ENCODE assay signal across 8 mouse cellular contexts in the genomic region with DNA sequence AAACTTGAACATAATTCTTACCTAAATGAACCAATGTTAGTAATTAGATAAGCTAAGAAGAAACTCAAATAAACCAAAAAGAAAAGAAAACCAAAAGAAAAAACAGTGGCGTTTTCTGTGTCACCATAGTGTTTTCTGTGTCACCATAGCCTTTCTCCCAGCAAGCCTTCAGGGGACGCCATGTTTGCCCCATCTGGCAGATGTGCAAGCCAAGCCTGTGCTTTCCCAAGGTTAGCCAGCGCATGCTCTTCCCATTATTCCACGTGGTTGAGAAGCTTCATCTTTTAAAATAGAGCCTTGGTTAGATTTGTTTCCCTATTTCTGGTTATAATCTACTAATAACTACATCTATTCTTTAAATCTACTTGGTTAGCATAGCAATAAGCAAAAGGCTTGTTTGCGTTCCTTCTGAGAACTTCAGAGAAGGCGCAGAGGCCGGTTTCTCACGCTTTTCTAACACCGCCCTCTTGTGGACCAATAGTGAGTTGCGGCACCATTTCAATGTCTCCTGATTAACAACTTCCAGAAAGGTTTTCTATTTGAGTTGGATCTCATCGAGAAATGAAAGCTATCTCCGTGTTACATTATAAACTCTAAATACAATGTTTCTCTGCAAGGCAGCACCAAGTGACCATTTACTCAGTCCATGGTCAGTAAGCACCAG. TPM values are rescaled to one million over a fixed set of nuclear protein-coding genes. Genes with fewer than 3 reads are reported as not detected.
A peak's percentile ranks its signal among the peaks of the same experiment; 100 is the strongest.
DNase-seq lines count a peak whose midpoint lies in the region; ATAC-seq and TF ChIP-seq lines count a peak whose summit lies in the region.

No protein-coding gene starts in this region.

- no peak overlapping the region for H3K4me3 ChIP-seq in kidney, embryonic 14.5 days (ENCODE audit: low read length)
- no peak overlapping the region for H3K4me3 ChIP-seq in midbrain, postnatal 0 days (ENCODE audit: low read depth, low read length)

- no peaks in the 10 kb centered on the region for H3K27me3 ChIP-seq in kidney, embryonic 14.5 days (ENCODE audit: control insufficient read depth, insufficient read depth, low read length)
- no peaks in the 10 kb centered on the region for H3K27me3 ChIP-seq in Patski
- no peaks in the 10 kb centered on the region for H3K27me3 ChIP-seq in midbrain, postnatal 0 days (ENCODE audit: insufficient read depth, low read length)

- DNase-seq in kidney, adult 18-20 months = peak; percentile 75
- DNase-seq in Patski (ENCODE audit: low read depth, low spot score) = no peak
- DNase-seq in cerebellum, postnatal 4 days (ENCODE audit: low spot score in 2 of 2) = peak; percentile 75 to 79
- DNase-seq in gastrocnemius, postnatal 4 days (ENCODE audit: low spot score in 2 of 2) = peak; percentile 30 to 60
- DNase-seq in layer of hippocampus, postnatal 14 days (ENCODE audit: low spot score in 2 of 2) = peak; percentile 79 to 89
- DNase-seq in midbrain, postnatal 0 days (ENCODE audit: low spot score) = peak; percentile 81
- peak; percentile 53 for DNase-seq in thymus, postnatal 14 days

- H3K4me2 ChIP-seq in kidney, embryonic 14.5 days (replicated peaks; ENCODE audit: low read depth, low read length) = no peak overlapping the region
- H3K4me2 ChIP-seq in midbrain, postnatal 0 days (ENCODE audit: low read depth, low read length, poor library complexity, severe bottlenecking) = no peak overlapping the region

- no peaks in the 10 kb centered on the region for H3K36me3 ChIP-seq in kidney, embryonic 14.5 days (ENCODE audit: control insufficient read depth, insufficient read depth, low read length)
- H3K36me3 ChIP-seq in midbrain, postnatal 0 days (ENCODE audit: insufficient read depth, low read length) = no peaks in the 10 kb centered on the region

- H3K4me1 ChIP-seq in kidney, embryonic 14.5 days (ENCODE audit: control insufficient read depth, insufficient read depth, low read length) = no peaks in the 10 kb centered on the region
- no peaks in the 10 kb centered on the region for H3K4me1 ChIP-seq in midbrain, postnatal 0 days (ENCODE audit: insufficient read depth, low read length)

- peak; percentile 90 for TF ChIP-seq CTCF in Patski (IDR thresholded peaks at IDR 0.05)
- TF ChIP-seq CTCF in midbrain, postnatal 0 days (IDR thresholded peaks at IDR 0.05) = peak; percentile 96

- CTCF ChIA-PET in Patski (lab: Charles Lee) = interaction anchor here (0.7 to 2.4 kb wide), 14 partner anchors 9 to 239 kb away, joined by 3 to 33 read pairs (median 4); a partner anchor contains a TSS

- POLR2A ChIA-PET in Patski (lab: Charles Lee) = no interaction called here

- no peak for ATAC-seq in kidney, embryonic 14.5 days (ENCODE audit: low FRiP score, low TSS enrichment)
- ATAC-seq in Patski = no peak
- no peak for ATAC-seq in midbrain, postnatal 0 days (ENCODE audit: low FRiP score)

- H3K9ac ChIP-seq in kidney, embryonic 14.5 days (ENCODE audit: low read depth, low read length) = no peak overlapping the region
- no peak overlapping the region for H3K9ac ChIP-seq in midbrain, postnatal 0 days (replicated peaks; ENCODE audit: low read length, poor library complexity, severe bottlenecking)

- WGBS in kidney, embryonic 14.5 days = 19% methylated on average over 12 of the region's 12 CpGs
- 17% methylated on average over 12 of the region's 12 CpGs for WGBS in midbrain, postnatal 0 days

- no peaks in the 10 kb centered on the region for H3K9me3 ChIP-seq in kidney, embryonic 14.5 days (ENCODE audit: control insufficient read depth, low read length)
- H3K9me3 ChIP-seq in midbrain, postnatal 0 days (ENCODE audit: low read length) = no peaks in the 10 kb centered on the region

- H3K27ac ChIP-seq in kidney, embryonic 14.5 days (ENCODE audit: low read depth, low read length) = no peak overlapping the region
- no peak overlapping the region for H3K27ac ChIP-seq in midbrain, postnatal 0 days (ENCODE audit: low read depth, low read length)

- in situ Hi-C loops in Patski (cut with MboI; ENCODE audit: low pct_unique_long_range_greater_than_20kb) = loop anchor here (5.0 to 10.0 kb wide), 2 partner anchors 285 to 1008 kb away; no protein-coding TSS in a partner anchor

RNA-seq across cellular contexts. Expression of a gene that starts 22.7 kb away (rescaled TPM):
- 21.6 and 42.2 TPM in 2 replicates for polyA plus RNA-seq in kidney, embryonic 14.5 days (2014; fragmentation: Nextera tagmentation; extraction: Ambion mirVana)
- polyA plus RNA-seq in Patski (2021) = 14.7 TPM
- total RNA-seq in gastrocnemius, postnatal 4 days (2021) = 1 to 10 TPM; 8.4 to 9.9 TPM
- total RNA-seq in layer of hippocampus, postnatal 14 days (2021) = 10 to 100 TPM; 17.8 to 19.2 TPM
- 24.7 and 35.2 TPM in 2 replicates for total RNA-seq in midbrain, postnatal 0 days (2014; rRNA removed)
- 24.1 and 26.0 TPM in 2 replicates for polyA plus RNA-seq in midbrain, postnatal 0 days (2015; fragmentation: Nextera tagmentation; extraction: Ambion mirVana)

RNA-seq across cellular contexts. Expression of a gene that starts 22.8 kb away (rescaled TPM):
- 18.7 and 21.4 TPM in 2 replicates for polyA plus RNA-seq in kidney, embryonic 14.5 days (2014; fragmentation: Nextera tagmentation; extraction: Ambion mirVana)
- polyA plus RNA-seq in Patski (2021) = 25.6 TPM
- 10 to 100 TPM; 22.0 to 24.8 TPM for total RNA-seq in gastrocnemius, postnatal 4 days (2021)
- 10 to 100 TPM; 48.6 to 49.0 TPM for total RNA-seq in layer of hippocampus, postnatal 14 days (2021)
- total RNA-seq in midbrain, postnatal 0 days (2014; rRNA removed) = 81.8 and 102 TPM in 2 replicates
- 102 and 109 TPM in 2 replicates for polyA plus RNA-seq in midbrain, postnatal 0 days (2015; fragmentation: Nextera tagmentation; extraction: Ambion mirVana)

RNA-seq across cellular contexts. Expression of a gene that starts 33.9 kb away (rescaled TPM):
- polyA plus RNA-seq in kidney, embryonic 14.5 days (2014; fragmentation: Nextera tagmentation; extraction: Ambion mirVana) = 33.7 and 38.6 TPM in 2 replicates
- 79.0 TPM for polyA plus RNA-seq in Patski (2021)
- total RNA-seq in gastrocnemius, postnatal 4 days (2021) = 1 to 10 TPM; 4.8 to 5.9 TPM
- total RNA-seq in layer of hippocampus, postnatal 14 days (2021) = 10 to 100 TPM; 90.3 to 96.4 TPM
- total RNA-seq in midbrain, postnatal 0 days (2014; rRNA removed) = 29.1 and 41.5 TPM in 2 replicates
- polyA plus RNA-seq in midbrain, postnatal 0 days (2015; fragmentation: Nextera tagmentation; extraction: Ambion mirVana) = 31.2 and 34.3 TPM in 2 replicates

RNA-seq across cellular contexts. Expression of a gene that starts 39.6 kb away (rescaled TPM):
- not detected in 2 replicates for polyA plus RNA-seq in kidney, embryonic 14.5 days (2014; fragmentation: Nextera tagmentation; extraction: Ambion mirVana)
- not detected for polyA plus RNA-seq in Patski (2021)
- not detected for total RNA-seq in gastrocnemius, postnatal 4 days (2021)
- not detected for total RNA-seq in layer of hippocampus, postnatal 14 days (2021)
- total RNA-seq in midbrain, postnatal 0 days (2014; rRNA removed) = 3.0 TPM in 1 of 2 replicates, not detected in the other
- not detected in 2 replicates for polyA plus RNA-seq in midbrain, postnatal 0 days (2015; fragmentation: Nextera tagmentation; extraction: Ambion mirVana)
